Mouse (Mus musculus): ENCODE data around the gene Clcn1.
A peak's percentile ranks its signal among the peaks of the same experiment; 100 is the strongest.

The Clcn1 gene

GRCm38 (mm10) chr6:42309816-42310378, 23.4 kb downstream of the Clcn1 start:
- DNase-seq (ENCODE audit: low read depth): no peak

GRCm38 (mm10) chr6:42310427-42311053, 24.1 kb downstream of the Clcn1 start:
- DNase-seq (ENCODE audit: low read depth): no peak

GRCm38 (mm10) chr6:42318293-42318692, 31.8 kb downstream of the Clcn1 start:
- no peak for DNase-seq (ENCODE audit: low read depth)

- no peak for DNase-seq (ENCODE audit: low read depth)
Measured at GRCm38 (mm10) chr6:42323371-42324066, 37.0 kb downstream of the Clcn1 start.

GRCm38 (mm10) chr6:42324067-42324481, 37.6 kb downstream of the Clcn1 start:
- no peak for DNase-seq (ENCODE audit: low read depth)

- DNase-seq (ENCODE audit: low read depth): no peak
Measured at GRCm38 (mm10) chr6:42324482-42325267, 38.2 kb downstream of the Clcn1 start, which contains the start of gene Fam131b. Gene Fam131b, minus strand, starts transcription at chr6:42324643.

- peak; percentile 45 for DNase-seq (ENCODE audit: low read depth)
Measured at GRCm38 (mm10) chr6:42325268-42325609, 38.8 kb downstream of the Clcn1 start.

GRCm38 (mm10) chr6:42326509-42326908, 40.0 kb downstream of the Clcn1 start:
- DNase-seq (ENCODE audit: low read depth): no peak

GRCm38 (mm10) chr6:42328757-42329156, 42.3 kb downstream of the Clcn1 start:
- no peak for DNase-seq (ENCODE audit: low read depth)

GRCm38 (mm10) chr6:42330216-42330615, 43.7 kb downstream of the Clcn1 start:
- no peak for DNase-seq (ENCODE audit: low read depth)

GRCm38 (mm10) chr6:42330946-42331345, 44.5 kb downstream of the Clcn1 start:
- no peak for DNase-seq (ENCODE audit: low read depth)

GRCm38 (mm10) chr6:42339189-42339588, 52.7 kb downstream of the Clcn1 start:
- DNase-seq (ENCODE audit: low read depth): no peak

- DNase-seq (ENCODE audit: low read depth): peak; percentile 65
Measured at GRCm38 (mm10) chr6:42339981-42340380, 53.5 kb downstream of the Clcn1 start.

GRCm38 (mm10) chr6:42342171-42342570, 55.7 kb downstream of the Clcn1 start:
- DNase-seq (ENCODE audit: low read depth): no peak

- DNase-seq (ENCODE audit: low read depth): no peak
Measured at GRCm38 (mm10) chr6:42343361-42344120, 57.1 kb downstream of the Clcn1 start.

- no peak for DNase-seq (ENCODE audit: low read depth)
Measured at GRCm38 (mm10) chr6:42344255-42344654, 57.8 kb downstream of the Clcn1 start.

GRCm38 (mm10) chr6:42348281-42349005, 62.0 kb downstream of the Clcn1 start:
- no peak for DNase-seq (ENCODE audit: low read depth)

GRCm38 (mm10) chr6:42349006-42349425, 62.5 kb downstream of the Clcn1 start:
- peak; percentile 61 for DNase-seq (ENCODE audit: low read depth)

- DNase-seq (ENCODE audit: low read depth): peak; percentile 96
Measured at GRCm38 (mm10) chr6:42349426-42350020, 63.0 kb downstream of the Clcn1 start, which contains the start of gene Zyx. Gene Zyx, plus strand, starts transcription at chr6:42349630.

All from fibroblast of lung, adult 2 months (primary cell).